Mouse (Mus musculus) right cerebral cortex, adult 18-20 months (tissue): ENCODE results near the gene Paics.
"Not testable (repeated sequence)": the region's sequence is repeated elsewhere in the genome, so short reads cannot be mapped to it uniquely, and the experiment has no call there.

Experiments used
- DNase-seq: peaks from one replicate; pipeline ENCODE4 v3.0.0; 2022; ENCODE audit warnings: mixed read lengths

Gene Paics

GRCm38 (mm10) chr5:76952112-76953040 is 1.3 kb downstream of the Paics start:
- DNase-seq = no peak

GRCm38 (mm10) chr5:76953794-76954193 is 2.7 kb downstream of the Paics start:
- no peak for DNase-seq

GRCm38 (mm10) chr5:76954271-76954900 is 3.3 kb downstream of the Paics start:
- no peak for DNase-seq

GRCm38 (mm10) chr5:76955474-76955873 is 4.4 kb downstream of the Paics start:
- DNase-seq = no peak

GRCm38 (mm10) chr5:76957954-76958353 is 6.8 kb downstream of the Paics start:
- no peak for DNase-seq

- no peak for DNase-seq
These were observed 8.5 kb downstream of the Paics start for GRCm38 (mm10) chr5:76959587-76959986.

- DNase-seq = no peak
These were observed 11.4 kb downstream of the Paics start for GRCm38 (mm10) chr5:76962545-76962944.

GRCm38 (mm10) chr5:76964651-76965050 is 13.5 kb downstream of the Paics start:
- no peak for DNase-seq

GRCm38 (mm10) chr5:76969250-76969649 is 18.1 kb downstream of the Paics start:
- DNase-seq = no peak

GRCm38 (mm10) chr5:76971115-76971514 is 20.0 kb downstream of the Paics start:
- DNase-seq = not testable (repeated sequence)

GRCm38 (mm10) chr5:76973488-76973887 is 22.4 kb downstream of the Paics start:
- no peak for DNase-seq

GRCm38 (mm10) chr5:76974207-76974553 is 23.1 kb downstream of the Paics start:
- DNase-seq = peak; percentile 10

GRCm38 (mm10) chr5:76974554-76975285 is 23.6 kb downstream of the Paics start, which contains the start of gene Srp72:
Gene Srp72 (plus strand): TSS chr5:76974683.
- peak; percentile 81 for DNase-seq

GRCm38 (mm10) chr5:76975736-76976135 is 24.6 kb downstream of the Paics start:
- no peak for DNase-seq

- no peak for DNase-seq
These were observed 32.9 kb downstream of the Paics start for GRCm38 (mm10) chr5:76984015-76984414.

GRCm38 (mm10) chr5:76990789-76991188 is 39.7 kb downstream of the Paics start:
- DNase-seq = no peak

GRCm38 (mm10) chr5:76993174-76993814 is 42.2 kb downstream of the Paics start:
- no peak for DNase-seq

- DNase-seq = peak; percentile 30
These were observed 47.3 kb downstream of the Paics start for GRCm38 (mm10) chr5:76998416-76998815.

- no peak for DNase-seq
These were observed 50.1 kb downstream of the Paics start for GRCm38 (mm10) chr5:77001192-77001591.

- DNase-seq = no peak
These were observed 53.1 kb downstream of the Paics start, which contains the start of gene Arl9 for GRCm38 (mm10) chr5:77004051-77004821. Gene Arl9 (plus strand): TSS chr5:77004055.

GRCm38 (mm10) chr5:77010352-77010751 is 59.2 kb downstream of the Paics start:
- no peak for DNase-seq

- no peak for DNase-seq
These were observed 60.0 kb downstream of the Paics start for GRCm38 (mm10) chr5:77011082-77011481.
